Mouse (Mus musculus): Measurements from ENCODE around the gene Gm17509. TPM values are rescaled to one million over a fixed set of nuclear protein-coding genes. Genes with fewer than 3 reads are reported as not detected.
A peak's percentile ranks its signal among the peaks of the same experiment; 100 is the strongest.

The Gm17509 gene
- polyA plus RNA-seq, 1 experiment from 2014 or later, result 0.06 TPM

GRCm38 (mm10) chr13:117224901-117225300 lies 4.0 kb upstream of the Gm17509 start:
- no peak overlapping the region for H3K9ac ChIP-seq
- H3K9me3 ChIP-seq, result no peaks in the 10 kb centered on the region
- 58% methylated on average over 2 of the region's 2 CpGs for WGBS
- no peak for ATAC-seq
- no peaks in the 10 kb centered on the region for H3K36me3 ChIP-seq
- peaks cover 14% of the 10 kb centered on the region for H3K27me3 ChIP-seq (replicated peaks)
- no peak overlapping the region for H3K27ac ChIP-seq
- no peak overlapping the region for H3K4me2 ChIP-seq (replicated peaks)
- H3K4me1 ChIP-seq (replicated peaks), result peaks cover 5% of the 10 kb centered on the region; the same call in 1 of the 2 replicates
- H3K4me3 ChIP-seq (replicated peaks), result no peak overlapping the region

- no peak for ATAC-seq
- Histone ChIP-seq H3K4me3 (replicated peaks) (no peak overlapping the region), H3K36me3 (no peaks in the 10 kb centered on the region), H3K9me3 (no peaks in the 10 kb centered on the region), H3K27ac (no peak overlapping the region), H3K4me1 (replicated peaks) (peaks cover 5% of the 10 kb centered on the region; the same call in 1 of the 2 replicates), H3K27me3 (replicated peaks) (peaks cover 14% of the 10 kb centered on the region), H3K9ac (no peak overlapping the region), H3K4me2 (replicated peaks) (no peak overlapping the region)
- WGBS, result 53% methylated on average over 5 of the region's 5 CpGs
These were observed 2.2 kb upstream of the Gm17509 start for GRCm38 (mm10) chr13:117223125-117223524.

DNA sequence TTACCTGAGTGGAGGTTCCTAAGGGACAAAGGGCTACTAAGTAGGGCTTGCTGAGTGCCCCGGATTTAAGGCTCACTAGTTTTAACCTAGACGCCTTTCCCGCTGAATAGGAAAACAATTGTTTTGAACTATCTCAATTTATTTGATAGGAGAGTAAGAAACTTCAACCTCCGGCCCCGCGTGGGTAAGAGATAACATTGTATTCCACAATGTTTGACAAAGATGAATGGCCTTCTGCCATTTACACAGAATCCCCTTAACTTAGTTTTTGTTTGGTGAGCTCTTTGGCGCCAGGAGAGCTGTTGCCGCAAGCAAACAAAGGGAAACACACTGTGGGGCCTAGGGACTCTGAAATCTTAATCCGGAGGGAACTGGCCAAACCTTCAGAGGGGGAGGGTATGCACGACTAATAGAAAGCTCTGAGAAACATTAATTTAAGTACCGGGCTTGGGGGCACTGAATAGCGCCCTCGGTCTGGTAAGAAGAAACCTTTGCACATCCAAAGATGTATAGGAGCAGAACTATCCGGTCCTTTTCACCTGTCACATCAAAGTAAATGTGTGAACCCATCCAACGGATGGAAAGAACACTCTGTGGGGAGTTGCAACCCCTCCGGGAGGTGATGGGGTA lies 889 bp downstream of the Gm17509 start:
- Histone ChIP-seq H3K4me3 (replicated peaks) (peak overlapping the region; percentile 61), H3K9me3 (no peaks in the 10 kb centered on the region), H3K9ac (peak overlapping the region; percentile 56), H3K27me3 (replicated peaks) (peaks cover 14% of the 10 kb centered on the region), H3K27ac (no peak overlapping the region), H3K4me1 (replicated peaks) (peaks cover 5% of the 10 kb centered on the region; the same call in 1 of the 2 replicates), H3K4me2 (replicated peaks) (peak overlapping the region; percentile 99), H3K36me3 (no peaks in the 10 kb centered on the region)
- ATAC-seq, result no peak
- WGBS, result 14% methylated on average over 16 of the region's 16 CpGs

- 87% methylated on average over 2 of the region's 2 CpGs for WGBS
- peaks cover 14% of the 10 kb centered on the region for H3K27me3 ChIP-seq (replicated peaks)
- H3K9ac ChIP-seq, result no peak overlapping the region
- H3K9me3 ChIP-seq, result no peaks in the 10 kb centered on the region
- no peak for ATAC-seq
- no peaks in the 10 kb centered on the region for H3K36me3 ChIP-seq
- H3K4me1 ChIP-seq (replicated peaks), result peaks cover 5% of the 10 kb centered on the region; the same call in 1 of the 2 replicates
- H3K4me2 ChIP-seq (replicated peaks), result no peak overlapping the region
- H3K4me3 ChIP-seq (replicated peaks), result no peak overlapping the region
- H3K27ac ChIP-seq, result no peak overlapping the region
These were observed 2.8 kb downstream of the Gm17509 start for GRCm38 (mm10) chr13:117218092-117218491.

GRCm38 (mm10) chr13:117217621-117218020 lies 3.3 kb downstream of the Gm17509 start:
- no peak overlapping the region for H3K4me3 ChIP-seq (replicated peaks)
- H3K9ac ChIP-seq, result no peak overlapping the region
- H3K36me3 ChIP-seq, result no peaks in the 10 kb centered on the region
- WGBS, result 62% methylated on average over 11 of the region's 11 CpGs
- no peak for ATAC-seq
- no peak overlapping the region for H3K4me2 ChIP-seq (replicated peaks)
- peaks cover 14% of the 10 kb centered on the region for H3K27me3 ChIP-seq (replicated peaks)
- H3K9me3 ChIP-seq, result no peaks in the 10 kb centered on the region
- H3K27ac ChIP-seq, result no peak overlapping the region
- H3K4me1 ChIP-seq (replicated peaks), result peaks cover 5% of the 10 kb centered on the region; the same call in 1 of the 2 replicates

- WGBS, result 34% methylated on average over 9 of the region's 9 CpGs
- no peak for ATAC-seq
These were observed 4.0 kb downstream of the Gm17509 start for GRCm38 (mm10) chr13:117216752-117217363.

GRCm38 (mm10) chr13:117216126-117216525 lies 4.7 kb downstream of the Gm17509 start:
- H3K27ac ChIP-seq, result no peak overlapping the region

More at GRCm38 (mm10) chr13:117216752-117217363, 4.0 kb downstream of the Gm17509 start:
- Histone ChIP-seq H3K27me3 (replicated peaks) (peaks cover 14% of the 10 kb centered on the region), H3K9me3 (no peaks in the 10 kb centered on the region), H3K9ac (no peak overlapping the region), H3K4me2 (replicated peaks) (no peak overlapping the region), H3K36me3 (no peaks in the 10 kb centered on the region), H3K4me1 (replicated peaks) (peaks cover 5% of the 10 kb centered on the region; the same call in 1 of the 2 replicates), H3K4me3 (replicated peaks) (no peak overlapping the region), H3K27ac (no peak overlapping the region)

GRCm38 (mm10) chr13:117215481-117215880 lies 5.4 kb downstream of the Gm17509 start:
- ATAC-seq, result no peak
- Histone ChIP-seq H3K4me2 (replicated peaks) (no peak overlapping the region), H3K9ac (no peak overlapping the region), H3K36me3 (no peaks in the 10 kb centered on the region), H3K27ac (no peak overlapping the region), H3K27me3 (replicated peaks) (peaks cover 6% of the 10 kb centered on the region), H3K4me1 (replicated peaks) (no peaks in the 10 kb centered on the region), H3K9me3 (no peaks in the 10 kb centered on the region), H3K4me3 (replicated peaks) (no peak overlapping the region)
- 21% methylated on average over 10 of the region's 10 CpGs for WGBS

More at GRCm38 (mm10) chr13:117216126-117216525, 4.7 kb downstream of the Gm17509 start:
- no peak overlapping the region for H3K4me2 ChIP-seq (replicated peaks)
- no peak overlapping the region for H3K4me3 ChIP-seq (replicated peaks)
- 32% methylated on average over 10 of the region's 10 CpGs for WGBS
- H3K36me3 ChIP-seq, result no peaks in the 10 kb centered on the region
- no peaks in the 10 kb centered on the region for H3K9me3 ChIP-seq
- peaks cover 4% of the 10 kb centered on the region; the same call in 1 of the 2 replicates for H3K4me1 ChIP-seq (replicated peaks)
- H3K9ac ChIP-seq, result no peak overlapping the region
- H3K27me3 ChIP-seq (replicated peaks), result peaks cover 13% of the 10 kb centered on the region
- ATAC-seq, result no peak

- ATAC-seq, result no peak
- Histone ChIP-seq H3K27ac (no peak overlapping the region), H3K36me3 (no peaks in the 10 kb centered on the region), H3K4me2 (replicated peaks) (no peak overlapping the region), H3K27me3 (replicated peaks) (no peaks in the 10 kb centered on the region), H3K4me1 (replicated peaks) (no peaks in the 10 kb centered on the region), H3K9me3 (no peaks in the 10 kb centered on the region), H3K9ac (no peak overlapping the region), H3K4me3 (replicated peaks) (no peak overlapping the region)
- 55% methylated on average over 11 of the region's 11 CpGs for WGBS
These were observed 9.4 kb downstream of the Gm17509 start for GRCm38 (mm10) chr13:117211386-117211875.

DNA sequence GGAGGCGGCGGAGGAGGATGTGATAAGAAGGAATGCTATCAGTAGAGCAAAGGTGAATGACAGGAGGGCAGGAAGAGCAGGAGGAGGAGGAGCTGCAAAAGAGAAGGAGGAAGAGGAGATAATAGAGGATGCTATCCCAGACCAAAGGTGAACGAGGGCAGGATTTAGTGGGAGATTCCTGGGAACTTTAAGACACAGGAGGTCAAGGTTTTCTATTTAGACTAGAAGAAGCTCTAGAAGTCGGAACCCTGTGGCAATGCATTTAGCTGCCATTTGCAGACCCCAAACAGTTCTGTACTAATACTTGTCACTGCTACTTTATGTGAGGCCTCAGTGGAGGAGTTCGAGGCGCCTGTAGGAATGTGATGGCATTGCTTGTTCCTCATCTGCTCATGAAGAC lies 12.6 kb downstream of the Gm17509 start, which contains the start of gene Emb:
TSS of gene Emb (plus strand) at position 301 of the 400 bp plus-strand sequence.
- no peak within 1 kb of the TSS for H3K27ac ChIP-seq
- H3K9me3 ChIP-seq, result no peaks in the 10 kb centered on the region
- H3K4me1 ChIP-seq (replicated peaks), result no peaks in the 10 kb centered on the region
- 52% methylated on average over 6 of the region's 6 CpGs for WGBS
- H3K27me3 ChIP-seq (replicated peaks), result no peaks in the 10 kb centered on the region
- no peak within 1 kb of the TSS for H3K4me3 ChIP-seq (replicated peaks)
- no peaks in the 10 kb centered on the region for H3K36me3 ChIP-seq
- ATAC-seq, result no peak
- no peak within 1 kb of the TSS for H3K4me2 ChIP-seq (replicated peaks)
- no peak within 1 kb of the TSS for H3K9ac ChIP-seq

- no peak for ATAC-seq
- Histone ChIP-seq H3K9ac (no peak overlapping the region), H3K4me2 (replicated peaks) (no peak overlapping the region), H3K4me3 (replicated peaks) (no peak overlapping the region), H3K4me1 (replicated peaks) (no peaks in the 10 kb centered on the region), H3K9me3 (no peaks in the 10 kb centered on the region), H3K27ac (no peak overlapping the region), H3K36me3 (no peaks in the 10 kb centered on the region), H3K27me3 (replicated peaks) (no peaks in the 10 kb centered on the region)
- WGBS, result 89% methylated on average over 8 of the region's 8 CpGs
These were observed 14.8 kb downstream of the Gm17509 start for GRCm38 (mm10) chr13:117206066-117206465.

DNA sequence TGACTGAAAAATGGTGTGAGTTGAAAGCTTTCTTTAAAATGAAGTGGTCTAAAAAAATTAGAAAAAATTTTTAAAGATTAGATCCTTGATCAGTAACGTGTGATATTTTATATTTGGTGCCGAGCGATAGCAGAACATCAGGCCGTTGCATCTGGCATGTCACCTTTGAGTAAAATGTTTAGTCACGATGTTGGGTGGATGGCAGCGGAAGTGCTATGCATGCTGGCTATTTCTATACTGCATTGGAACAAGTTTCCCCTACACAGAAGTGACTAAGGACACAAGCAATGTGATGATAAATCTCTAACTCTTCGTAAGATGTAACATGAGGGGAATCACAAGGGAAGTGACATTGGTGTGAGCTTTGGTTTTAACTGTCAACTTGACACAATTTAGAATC lies 16.2 kb downstream of the Gm17509 start:
- H3K4me3 ChIP-seq (replicated peaks), result no peak overlapping the region
- H3K9ac ChIP-seq, result no peak overlapping the region
- no peak overlapping the region for H3K27ac ChIP-seq
- H3K9me3 ChIP-seq, result no peaks in the 10 kb centered on the region
- H3K4me2 ChIP-seq (replicated peaks), result no peak overlapping the region
- H3K4me1 ChIP-seq (replicated peaks), result no peaks in the 10 kb centered on the region
- no peaks in the 10 kb centered on the region for H3K36me3 ChIP-seq
- 90% methylated on average over 7 of the region's 7 CpGs for WGBS
- ATAC-seq, result no peak
- H3K27me3 ChIP-seq (replicated peaks), result no peaks in the 10 kb centered on the region

All from intestine, embryonic 15.5 days (tissue).